Mouse (Mus musculus) CH12.LX (cell line): ENCODE measurements at regions not wholly inside any gene's neighbourhood (a gene's known extent, or its start where the extent isn't known, plus 50 kb on each side); places are given as distances from the start of the nearest gene placed in this dataset.
A peak's percentile ranks its signal among the peaks of the same experiment; 100 is the strongest.

Experiments
- DNase-seq: peaks from one replicate; pipeline ENCODE4 v3.0.0-alpha.2; 2013; ENCODE audit errors: extremely low read depth
- H3K27ac ChIP-seq: 2 replicates; pipeline ENCODE4 v1.5.1; 2012; ENCODE audit warnings: low read depth, mild to moderate bottlenecking, control low read depth, moderate library complexity; ENCODE audit not compliant: insufficient read depth
- H3K27me3 ChIP-seq: replicated peaks from 2 replicates; pipeline ENCODE3; 2012; ENCODE audit warnings: inconsistent platforms
- H3K36me3 ChIP-seq, 2 experiments: replicated peaks in 1 of 2; 2 replicates each; pipeline versions ENCODE3 to v1.6.1; 2012; ENCODE audit warnings: inconsistent platforms in 1 of 2, low read length in 1 of 2, mild to moderate bottlenecking in 1 of 2, mixed read lengths in 1 of 2, moderate library complexity in 1 of 2; ENCODE audit not compliant: control insufficient read depth in 1 of 2, insufficient read depth in 1 of 2
- H3K4me1 ChIP-seq, 2 experiments: 2 replicates each; pipeline ENCODE4 v1.6.1; 2012; ENCODE audit warnings: inconsistent platforms in 1 of 2, moderate library complexity in 1 of 2; ENCODE audit not compliant: insufficient read depth in 2 of 2, control insufficient read depth in 1 of 2
- H3K4me2 ChIP-seq: 2 replicates; pipeline ENCODE4 v1.6.1; 2012; ENCODE audit warnings: low read depth, mild to moderate bottlenecking, control low read depth; ENCODE audit not compliant: poor library complexity, insufficient read depth, severe bottlenecking
- H3K4me3 ChIP-seq, 3 experiments: fragments of 150-350 bp in 1 of 3; sonication (generic) in 1 of 3; replicated peaks in 1 of 3; 2 replicates each; pipeline versions ENCODE3 to v1.5.1; 2011 to 2012; ENCODE audit warnings: low read depth in 2 of 3, low read length in 2 of 3, mild to moderate bottlenecking in 2 of 3, moderate library complexity in 2 of 3, control low read depth in 1 of 3, improper control_type of control experiment in 1 of 3, inconsistent platforms in 1 of 3, mixed read lengths in 1 of 3; ENCODE audit not compliant: poor library complexity in 1 of 3
- H3K79me2 ChIP-seq: replicated peaks from 2 replicates; pipeline ENCODE4 v1.6.1; 2012; ENCODE audit warnings: mild to moderate bottlenecking, moderate library complexity; ENCODE audit not compliant: control insufficient read depth, poor library complexity, insufficient read depth, severe bottlenecking; ENCODE audit errors: extremely low read depth
- H3K9ac ChIP-seq: 2 replicates; pipeline ENCODE4 v1.6.1; 2012; ENCODE audit warnings: low read depth, mild to moderate bottlenecking, control low read depth, moderate library complexity; ENCODE audit not compliant: insufficient read depth
- H3K9me3 ChIP-seq: replicated peaks from 2 replicates; pipeline ENCODE3; 2012; ENCODE audit warnings: low read length, inconsistent platforms, mixed read lengths
- BHLHE40 ChIP-seq: IDR thresholded peaks from 2 replicates; pipeline ENCODE4 v1.6.1; 2011; ENCODE audit warnings: mild to moderate bottlenecking, low read depth, low read length, improper control_type of control experiment
- CHD1 ChIP-seq: IDR thresholded peaks from 2 replicates; pipeline ENCODE4 v1.6.1; 2012; ENCODE audit warnings: low read depth, low read length, improper control_type of control experiment, inconsistent platforms
- CHD2 ChIP-seq: IDR thresholded peaks from 2 replicates; pipeline ENCODE4 v1.6.1; 2011; ENCODE audit warnings: low read length, improper control_type of control experiment
- E2F4 ChIP-seq: IDR thresholded peaks from 2 replicates; pipeline ENCODE4 v1.6.1; 2011; ENCODE audit warnings: low read depth, low read length, improper control_type of control experiment; ENCODE audit not compliant: insufficient replicate concordance
- ELF1 ChIP-seq: IDR thresholded peaks from 2 replicates; pipeline ENCODE4 v1.6.1; 2014; ENCODE audit warnings: low read depth, mild to moderate bottlenecking, inconsistent platforms, low read length, improper control_type of control experiment
- EP300 ChIP-seq: IDR thresholded peaks from 2 replicates; pipeline ENCODE4 v1.6.1; 2011; ENCODE audit warnings: low read length, improper control_type of control experiment
- ETS1 ChIP-seq: conservative IDR thresholded peaks from 2 replicates; pipeline ENCODE4 v1.6.1; 2012; ENCODE audit warnings: low read depth, mild to moderate bottlenecking, inconsistent platforms, low read length, improper control_type of control experiment, moderate library complexity
- IRF4 ChIP-seq: IDR thresholded peaks from 2 replicates; pipeline ENCODE4 v1.6.1; 2014; ENCODE audit warnings: low read depth, mild to moderate bottlenecking, inconsistent platforms, low read length, improper control_type of control experiment
- JUN ChIP-seq: IDR thresholded peaks from 2 replicates; pipeline ENCODE4 v1.6.1; 2011; ENCODE audit warnings: low read depth, mild to moderate bottlenecking, low read length, improper control_type of control experiment, moderate library complexity; ENCODE audit not compliant: insufficient read depth
- JUND ChIP-seq: conservative IDR thresholded peaks from 2 replicates; pipeline ENCODE4 v1.6.1; 2011; ENCODE audit warnings: low read depth, low read length, improper control_type of control experiment
- KAT2A ChIP-seq: IDR thresholded peaks from 2 replicates; pipeline ENCODE4 v1.6.1; 2012; ENCODE audit warnings: low read length, improper control_type of control experiment, inconsistent platforms; ENCODE audit not compliant: insufficient replicate concordance
- MAFK ChIP-seq: IDR thresholded peaks from 2 replicates; pipeline ENCODE4 v1.6.1; 2011; ENCODE audit warnings: low read length, improper control_type of control experiment; ENCODE audit not compliant: insufficient replicate concordance
- MAX ChIP-seq: IDR thresholded peaks from 2 replicates; pipeline ENCODE4 v1.6.1; 2011; ENCODE audit warnings: low read length, improper control_type of control experiment
- MEF2A ChIP-seq: IDR thresholded peaks from 2 replicates; pipeline ENCODE4 v1.6.1; 2014; ENCODE audit warnings: low read depth, mild to moderate bottlenecking, inconsistent platforms, low read length, improper control_type of control experiment, borderline replicate concordance
- MYC ChIP-seq: IDR thresholded peaks from 2 replicates; pipeline ENCODE4 v1.6.1; 2011; ENCODE audit warnings: low read depth, mild to moderate bottlenecking, improper control_type of control experiment, low read length
- PAX5 ChIP-seq: IDR thresholded peaks from 2 replicates; pipeline ENCODE4 v1.6.1; 2012; ENCODE audit warnings: low read length, inconsistent platforms, mixed read lengths
- POLR2AphosphoS2 ChIP-seq: IDR thresholded peaks from 2 replicates; pipeline ENCODE4 v1.6.1; 2011; ENCODE audit warnings: low read depth, low read length, improper control_type of control experiment
- RCOR1 ChIP-seq: conservative IDR thresholded peaks from 2 replicates; pipeline ENCODE4 v1.6.1; 2012; ENCODE audit warnings: low read depth, mild to moderate bottlenecking, inconsistent platforms, low read length, improper control_type of control experiment
- TBP ChIP-seq: conservative IDR thresholded peaks from 2 replicates; pipeline ENCODE4 v1.6.1; 2011; ENCODE audit warnings: low read depth, low read length, improper control_type of control experiment
- TCF12 ChIP-seq: IDR thresholded peaks from 2 replicates; pipeline ENCODE4 v1.6.1; 2014; ENCODE audit warnings: low read depth, mild to moderate bottlenecking, inconsistent platforms, low read length, improper control_type of control experiment
- USF2 ChIP-seq: conservative IDR thresholded peaks from 2 replicates; pipeline ENCODE4 v1.6.1; 2011; ENCODE audit warnings: low read depth, low read length, improper control_type of control experiment
- ZC3H11A ChIP-seq: IDR thresholded peaks from 2 replicates; pipeline ENCODE4 v1.6.1; 2012; ENCODE audit warnings: low read depth, mild to moderate bottlenecking, inconsistent platforms, low read length, improper control_type of control experiment
- ZKSCAN1 ChIP-seq: IDR thresholded peaks from 2 replicates; pipeline ENCODE4 v1.6.1; 2012; ENCODE audit warnings: low read depth, inconsistent platforms, low read length, improper control_type of control experiment, borderline replicate concordance
- dilution Hi-C: fragments of 300-500 bp; cut with MboI; formaldehyde crosslinking; loops from 2 replicates; pipeline ENCODE4 v1.14.3; 2020; ENCODE audit warnings: low sequenced_read_pairs; ENCODE audit not compliant: extremely low pct_unique_long_range_greater_than_20kb, extremely low pct_ligation_motif_present
- in situ Hi-C: fragments of 300-500 bp; cut with MboI; formaldehyde crosslinking; loops from 3 replicates; pipeline ENCODE4 v1.14.3; 2019; ENCODE audit warnings: low sequenced_read_pairs, low pct_ligation_motif_present, low pct_unique_long_range_greater_than_20kb, mixed read lengths

DNA sequence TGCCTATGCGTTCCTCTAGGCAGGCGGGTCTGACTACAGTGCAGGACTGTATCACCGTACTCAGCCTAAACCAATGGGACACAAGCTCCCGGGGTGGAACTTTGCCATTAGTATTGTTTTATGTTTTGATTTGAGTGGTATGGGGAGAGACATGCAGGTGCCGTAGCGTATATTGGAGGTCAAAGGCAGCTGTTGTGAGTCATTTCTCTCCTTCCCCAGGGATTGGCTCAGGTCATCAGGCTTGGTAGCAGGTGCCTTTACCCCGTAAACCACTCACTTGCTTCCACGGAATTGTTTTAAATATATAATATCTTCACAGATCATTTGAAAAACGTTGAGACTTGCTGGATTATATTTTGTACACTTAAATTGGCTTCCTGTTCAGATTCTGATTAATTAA lies 58.1 kb upstream of the Dnajc19 start:
- peaks cover 10% of the 10 kb centered on the region for H3K9me3 ChIP-seq
- peaks cover 8 to 40% of the 10 kb centered on the region in 2 experiments for H3K4me1 ChIP-seq
- no peak overlapping the region for H3K4me3 ChIP-seq
- H3K79me2 ChIP-seq = no peaks in the 10 kb centered on the region
- H3K36me3 ChIP-seq = no peaks in the 10 kb centered on the region
- no peak overlapping the region for H3K9ac ChIP-seq
- peak; percentile 79 for DNase-seq
- TF ChIP-seq CHD1 (no peak), POLR2AphosphoS2 (no peak), MYC (no peak), RCOR1 (0 out of 2 replicates have a peak, but pooled peaks have one; percentile 25), EP300 (peak; percentile 93), ZKSCAN1 (no peak), ZC3H11A (no peak), USF2 (no peak), JUND (peak; percentile 87), BHLHE40 (peak; percentile 88), IRF4 (peak; percentile 72), TCF12 (peak; percentile 69; the same call in 1 of the 2 replicates), MEF2A (0 out of 2 replicates have a peak, but pooled peaks have one; percentile 22), MAFK (no peak), ETS1 (peak; percentile 52), JUN (peak; percentile 60; the same call in 1 of the 2 replicates)
- TF ChIP-seq, all 38 proteins: peak for 9
- in situ Hi-C loops = no loop called here
- dilution Hi-C loops = no loop called here
- H3K27ac ChIP-seq = no peak overlapping the region
- H3K4me2 ChIP-seq = peak overlapping the region; percentile 62; the same call in 1 of the 2 replicates
- H3K27me3 ChIP-seq = no peaks in the 10 kb centered on the region

- H3K4me1 ChIP-seq = peaks cover 8 to 30% of the 10 kb centered on the region in 2 experiments
- in situ Hi-C loops = no loop called here
- dilution Hi-C loops = no loop called here
Measured at GRCm38 (mm10) chr3:34137984-34138383, 56.9 kb upstream of the Dnajc19 start.

More at GRCm38 (mm10) chr3:34137984-34138383, 56.9 kb upstream of the Dnajc19 start:
- Histone ChIP-seq H3K36me3 (no peaks in the 10 kb centered on the region), H3K9ac (no peak overlapping the region), H3K9me3 (peaks cover 10% of the 10 kb centered on the region), H3K27me3 (no peaks in the 10 kb centered on the region), H3K27ac (no peak overlapping the region), H3K4me2 (peak overlapping the region; percentile 38), H3K79me2 (no peaks in the 10 kb centered on the region), H3K4me3 (no peak overlapping the region)
- TF ChIP-seq EP300 (peak; percentile 82), PAX5 (no peak), MAX (no peak), CHD2 (peak; percentile 38; the same call in 1 of the 2 replicates), E2F4 (no peak), TBP (no peak), TCF12 (no peak), ZC3H11A (no peak), IRF4 (peak; percentile 26; the same call in 1 of the 2 replicates), ETS1 (peak; percentile 50; the same call in 1 of the 2 replicates), RCOR1 (no peak), KAT2A (no peak), MEF2A (peak; percentile 57; the same call in 1 of the 2 replicates), BHLHE40 (peak; percentile 64; the same call in 1 of the 2 replicates), MAFK (0 out of 2 replicates have a peak, but pooled peaks have one; percentile 41), ELF1 (no peak)
- DNase-seq = peak; percentile 68
